Mouse (Mus musculus): ENCODE data around the gene Ripk4. TPM values are rescaled to one million over a fixed set of nuclear protein-coding genes. Genes with fewer than 3 reads are reported as not detected.

Gene Ripk4
- polyA plus RNA-seq, 1 experiment from 2014 or later, result 2.3 TPM

GRCm38 (mm10) chr16:97764626-97765025 is 1.0 kb upstream of the Ripk4 start:
- Histone ChIP-seq H3K27me3 (peaks cover 47% of the 10 kb centered on the region), H3K4me1 (replicated peaks) (peaks cover 20% of the 10 kb centered on the region), H3K4me2 (no peak overlapping the region), H3K4me3 (no peak overlapping the region), H3K9ac (no peak overlapping the region), H3K27ac (no peak overlapping the region), H3K9me3 (replicated peaks) (no peaks in the 10 kb centered on the region), H3K36me3 (no peaks in the 10 kb centered on the region)
- ATAC-seq (replicated peaks; ENCODE audit: insufficient number of reproducible peaks, insufficient read depth, low FRiP score, low read depth), result no peak
- WGBS, result 69% methylated on average over 2 of the region's 2 CpGs

GRCm38 (mm10) chr16:97763990-97764340 is 378 bp upstream of the Ripk4 start:
- Histone ChIP-seq H3K27me3 (peaks cover 47% of the 10 kb centered on the region), H3K9me3 (replicated peaks) (no peaks in the 10 kb centered on the region), H3K27ac (no peak overlapping the region), H3K4me3 (peak overlapping the region; percentile 59), H3K36me3 (no peaks in the 10 kb centered on the region), H3K4me1 (replicated peaks) (peaks cover 26% of the 10 kb centered on the region), H3K4me2 (peak overlapping the region; percentile 91), H3K9ac (peak overlapping the region; percentile 50)
- WGBS, result 15% methylated on average over 13 of the region's 13 CpGs
- no peak for ATAC-seq (replicated peaks; ENCODE audit: insufficient number of reproducible peaks, insufficient read depth, low FRiP score, low read depth)

DNA sequence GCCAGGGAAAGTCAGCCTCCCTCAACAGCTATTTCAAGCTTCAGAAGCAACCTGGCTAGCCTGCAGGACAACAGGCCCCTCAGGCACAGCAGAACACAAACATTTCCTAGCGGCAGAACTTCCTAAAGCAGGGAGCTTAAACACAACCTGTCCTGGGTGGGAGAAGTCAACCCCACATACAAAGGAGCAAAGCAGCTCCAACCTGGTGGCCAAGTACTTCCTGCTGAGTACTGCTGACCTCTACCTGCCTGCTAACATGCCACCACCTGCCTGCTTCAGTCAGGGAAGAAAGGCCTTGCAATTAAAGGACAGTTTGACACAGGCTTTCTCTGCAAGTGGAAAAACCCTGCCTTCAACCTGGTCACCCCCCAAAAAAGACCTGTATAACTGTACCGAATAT is 1.8 kb downstream of the Ripk4 start:
- Histone ChIP-seq H3K9me3 (replicated peaks) (no peaks in the 10 kb centered on the region), H3K4me3 (no peak overlapping the region), H3K4me2 (peak overlapping the region; percentile 91), H3K27me3 (peaks cover 47% of the 10 kb centered on the region), H3K27ac (no peak overlapping the region), H3K36me3 (no peaks in the 10 kb centered on the region), H3K4me1 (replicated peaks) (peaks cover 28% of the 10 kb centered on the region), H3K9ac (no peak overlapping the region)
- 60% methylated on average over 2 of the region's 2 CpGs for WGBS
- no peak for ATAC-seq (replicated peaks; ENCODE audit: insufficient number of reproducible peaks, insufficient read depth, low FRiP score, low read depth)

DNA sequence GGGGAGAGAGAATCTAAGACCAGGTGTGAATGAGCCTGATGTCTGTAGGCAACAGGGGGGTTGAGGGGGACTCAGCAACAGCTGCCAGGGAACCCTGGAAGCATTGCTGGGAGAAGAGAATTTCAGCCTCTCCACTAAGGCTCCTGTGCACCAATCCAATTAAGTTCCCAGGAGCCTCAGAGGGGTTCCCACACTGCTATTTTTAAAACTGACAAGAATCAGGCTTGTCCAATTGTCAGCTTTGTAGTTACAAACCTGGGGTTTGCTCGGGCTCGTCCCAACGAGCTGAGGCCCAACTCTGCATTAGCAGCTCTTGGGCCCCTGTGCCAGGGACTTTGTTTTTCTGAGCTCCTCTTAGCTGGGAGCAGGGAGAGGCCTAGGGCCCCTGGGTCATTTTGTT is 3.9 kb downstream of the Ripk4 start:
- WGBS, result 30% methylated on average over 3 of the region's 3 CpGs
- Histone ChIP-seq H3K27me3 (peaks cover 33% of the 10 kb centered on the region), H3K4me3 (no peak overlapping the region), H3K36me3 (no peaks in the 10 kb centered on the region), H3K9ac (no peak overlapping the region), H3K4me1 (replicated peaks) (peaks cover 28% of the 10 kb centered on the region), H3K9me3 (replicated peaks) (no peaks in the 10 kb centered on the region), H3K4me2 (no peak overlapping the region), H3K27ac (peak overlapping the region; percentile 66)
- ATAC-seq (replicated peaks; ENCODE audit: insufficient number of reproducible peaks, insufficient read depth, low FRiP score, low read depth), result no peak

DNA sequence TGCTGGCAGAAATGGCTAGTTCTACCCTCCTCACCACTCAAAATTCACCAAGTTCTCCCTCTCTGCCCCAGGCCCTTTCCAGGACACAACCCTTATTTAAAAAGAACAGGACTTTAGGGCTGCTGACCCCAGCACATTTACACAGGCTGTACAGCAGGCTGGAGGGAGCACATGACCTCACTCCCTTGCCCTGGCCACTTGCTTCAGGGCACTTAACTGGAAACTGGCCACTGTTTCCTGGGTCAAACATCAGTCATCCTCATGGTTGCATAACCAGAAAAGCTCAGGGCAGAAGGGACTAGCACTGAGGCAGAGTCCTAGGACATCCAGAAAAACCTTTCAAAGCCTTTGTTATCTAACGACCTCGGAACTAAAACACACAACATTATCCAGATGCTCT is 5.3 kb downstream of the Ripk4 start:
- Histone ChIP-seq H3K9ac (no peak overlapping the region), H3K4me1 (replicated peaks) (peaks cover 23% of the 10 kb centered on the region), H3K27ac (no peak overlapping the region), H3K4me2 (no peak overlapping the region), H3K36me3 (no peaks in the 10 kb centered on the region), H3K27me3 (peaks cover 20% of the 10 kb centered on the region), H3K9me3 (replicated peaks) (no peaks in the 10 kb centered on the region), H3K4me3 (no peak overlapping the region)
- no peak for ATAC-seq (replicated peaks; ENCODE audit: insufficient number of reproducible peaks, insufficient read depth, low FRiP score, low read depth)
- WGBS, result 52% methylated on average over 2 of the region's 2 CpGs

GRCm38 (mm10) chr16:97756460-97756859 is 7.1 kb downstream of the Ripk4 start:
- Histone ChIP-seq H3K4me3 (no peak overlapping the region), H3K9me3 (replicated peaks) (no peaks in the 10 kb centered on the region), H3K27ac (no peak overlapping the region), H3K36me3 (no peaks in the 10 kb centered on the region), H3K4me2 (no peak overlapping the region), H3K27me3 (peaks cover 3% of the 10 kb centered on the region), H3K9ac (no peak overlapping the region), H3K4me1 (replicated peaks) (peaks cover 22% of the 10 kb centered on the region)
- WGBS, result 78% methylated on average over 2 of the region's 2 CpGs
- no peak for ATAC-seq (replicated peaks; ENCODE audit: insufficient number of reproducible peaks, insufficient read depth, low FRiP score, low read depth)

DNA sequence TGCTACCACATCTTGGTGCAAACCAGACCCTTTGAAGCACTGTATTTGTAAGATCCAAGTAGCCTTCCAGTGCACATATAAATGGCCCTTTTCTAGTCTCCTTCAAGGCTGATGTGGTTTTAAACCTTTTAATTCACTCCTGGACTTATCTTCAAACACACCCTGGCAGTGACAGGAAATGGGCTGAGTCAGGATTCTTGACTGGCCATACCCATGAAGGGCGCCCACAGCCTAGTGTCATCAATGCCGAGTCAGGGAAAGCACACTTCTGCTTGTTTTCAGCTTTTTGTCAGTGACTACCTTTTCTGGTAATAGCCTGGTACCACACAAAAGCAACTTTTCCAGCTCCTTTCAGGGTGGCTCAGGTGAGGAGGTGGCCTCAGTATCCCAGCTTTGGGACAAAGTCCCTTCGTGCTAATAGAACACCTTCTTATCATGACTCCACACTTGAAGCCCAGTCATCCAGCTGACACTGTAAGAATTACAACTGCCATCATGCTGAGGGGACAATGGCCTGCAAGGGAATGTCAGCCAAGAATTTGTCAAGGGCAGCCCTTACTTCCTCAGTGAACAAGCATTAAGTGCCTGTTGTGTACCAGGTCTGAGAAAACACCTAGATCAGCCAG is 11.2 kb downstream of the Ripk4 start:
- Histone ChIP-seq H3K4me2 (no peak overlapping the region), H3K27me3 (no peaks in the 10 kb centered on the region), H3K4me1 (replicated peaks) (peaks cover 6% of the 10 kb centered on the region; the same call in 1 of the 2 replicates), H3K36me3 (no peaks in the 10 kb centered on the region), H3K9me3 (replicated peaks) (no peaks in the 10 kb centered on the region), H3K27ac (no peak overlapping the region), H3K4me3 (no peak overlapping the region), H3K9ac (no peak overlapping the region)
- no peak for ATAC-seq (replicated peaks; ENCODE audit: insufficient number of reproducible peaks, insufficient read depth, low FRiP score, low read depth)
- 50% methylated on average over 3 of the region's 3 CpGs for WGBS

GRCm38 (mm10) chr16:97751884-97752283 is 11.7 kb downstream of the Ripk4 start:
- H3K36me3 ChIP-seq, result no peaks in the 10 kb centered on the region
- H3K9ac ChIP-seq, result no peak overlapping the region
- H3K27ac ChIP-seq, result no peak overlapping the region
- 48% methylated on average over 8 of the region's 8 CpGs for WGBS
- H3K4me1 ChIP-seq (replicated peaks), result peaks cover 6% of the 10 kb centered on the region; the same call in 1 of the 2 replicates
- H3K27me3 ChIP-seq, result no peaks in the 10 kb centered on the region
- no peak overlapping the region for H3K4me3 ChIP-seq
- H3K4me2 ChIP-seq, result no peak overlapping the region
- H3K9me3 ChIP-seq (replicated peaks), result no peaks in the 10 kb centered on the region
- no peak for ATAC-seq (replicated peaks; ENCODE audit: insufficient number of reproducible peaks, insufficient read depth, low FRiP score, low read depth)

DNA sequence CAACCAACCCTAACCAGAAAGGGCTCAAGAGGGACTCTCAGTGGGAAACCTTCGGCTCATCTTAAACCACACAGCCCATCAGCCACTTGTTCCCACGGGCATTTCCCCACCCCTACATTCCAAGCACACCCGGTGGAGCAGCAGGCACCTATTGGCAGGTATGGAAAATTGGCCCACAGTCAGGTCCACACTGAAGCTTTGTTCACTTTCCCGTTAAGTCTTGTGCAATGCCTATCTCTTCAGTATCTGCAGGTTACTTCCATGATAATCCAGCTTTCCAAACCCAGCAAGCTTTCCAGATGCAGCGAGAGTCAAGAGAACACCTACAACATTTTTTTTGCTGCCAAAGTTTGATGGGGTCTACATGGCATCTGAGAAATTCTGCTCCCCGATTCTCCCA is 15.2 kb downstream of the Ripk4 start:
- H3K9me3 ChIP-seq (replicated peaks), result no peaks in the 10 kb centered on the region
- H3K27me3 ChIP-seq, result no peaks in the 10 kb centered on the region
- H3K4me2 ChIP-seq, result no peak overlapping the region
- no peak for ATAC-seq (replicated peaks; ENCODE audit: insufficient number of reproducible peaks, insufficient read depth, low FRiP score, low read depth)
- peaks cover 6% of the 10 kb centered on the region; the same call in 1 of the 2 replicates for H3K4me1 ChIP-seq (replicated peaks)
- H3K4me3 ChIP-seq, result no peak overlapping the region
- H3K9ac ChIP-seq, result no peak overlapping the region
- 83% methylated on average over 6 of the region's 6 CpGs for WGBS
- no peak overlapping the region for H3K27ac ChIP-seq
- no peaks in the 10 kb centered on the region for H3K36me3 ChIP-seq

DNA sequence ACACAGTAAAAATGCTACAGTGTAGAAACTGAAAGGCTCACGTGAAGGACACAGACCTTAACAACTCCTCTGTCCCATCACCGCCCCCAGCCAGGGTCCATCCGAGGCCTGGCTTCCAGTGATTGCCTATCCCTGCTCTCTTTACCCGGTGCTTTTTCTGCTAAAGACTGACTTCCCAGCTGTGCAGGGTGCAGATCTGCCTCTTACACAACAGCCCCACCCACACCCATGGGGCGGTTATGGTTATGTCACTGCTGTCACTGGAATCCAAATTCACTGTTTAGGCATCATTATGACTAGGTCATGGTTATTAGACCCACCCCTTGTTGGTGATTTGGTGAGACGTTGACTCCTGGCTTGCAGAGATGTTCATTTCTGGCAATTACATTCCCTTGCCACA is 25.6 kb downstream of the Ripk4 start:
- H3K4me1 ChIP-seq (replicated peaks), result no peaks in the 10 kb centered on the region
- no peak for ATAC-seq (replicated peaks; ENCODE audit: insufficient number of reproducible peaks, insufficient read depth, low FRiP score, low read depth)
- no peak overlapping the region for H3K4me2 ChIP-seq
- WGBS, result 76% methylated on average over 6 of the region's 6 CpGs
- H3K4me3 ChIP-seq, result no peak overlapping the region
- no peak overlapping the region for H3K27ac ChIP-seq
- no peaks in the 10 kb centered on the region for H3K27me3 ChIP-seq
- no peak overlapping the region for H3K9ac ChIP-seq
- H3K36me3 ChIP-seq, result no peaks in the 10 kb centered on the region
- no peaks in the 10 kb centered on the region for H3K9me3 ChIP-seq (replicated peaks)

GRCm38 (mm10) chr16:97736562-97736961 is 27.0 kb downstream of the Ripk4 start:
- no peak overlapping the region for H3K4me3 ChIP-seq
- 73% methylated on average over 2 of the region's 2 CpGs for WGBS
- H3K4me1 ChIP-seq (replicated peaks), result no peaks in the 10 kb centered on the region
- no peaks in the 10 kb centered on the region for H3K27me3 ChIP-seq
- no peak overlapping the region for H3K9ac ChIP-seq
- H3K4me2 ChIP-seq, result no peak overlapping the region
- H3K9me3 ChIP-seq (replicated peaks), result no peaks in the 10 kb centered on the region
- H3K36me3 ChIP-seq, result no peaks in the 10 kb centered on the region
- no peak for ATAC-seq (replicated peaks; ENCODE audit: insufficient number of reproducible peaks, insufficient read depth, low FRiP score, low read depth)
- H3K27ac ChIP-seq, result no peak overlapping the region

- Histone ChIP-seq H3K4me2 (no peak overlapping the region), H3K9ac (no peak overlapping the region), H3K27me3 (no peaks in the 10 kb centered on the region), H3K9me3 (replicated peaks) (no peaks in the 10 kb centered on the region), H3K36me3 (no peaks in the 10 kb centered on the region), H3K4me3 (no peak overlapping the region), H3K4me1 (replicated peaks) (no peaks in the 10 kb centered on the region), H3K27ac (no peak overlapping the region)
- no peak for ATAC-seq (replicated peaks; ENCODE audit: insufficient number of reproducible peaks, insufficient read depth, low FRiP score, low read depth)
- WGBS, result 64% methylated on average over 9 of the region's 9 CpGs
Observed at GRCm38 (mm10) chr16:97734760-97735322, 28.7 kb downstream of the Ripk4 start.
